Mouse (Mus musculus) E14TG2a.4 (cell line): ENCODE results near the gene Ccdc180.

Experiments
- H3K27me3 ChIP-seq: 2 replicates; pipeline ENCODE4 v1.6.1; 2014; ENCODE audit warnings: low read length, control low read depth; ENCODE audit not compliant: insufficient read depth
- H3K36me3 ChIP-seq: 2 replicates; pipeline ENCODE4 v1.6.1; 2014; ENCODE audit warnings: low read length, control low read depth; ENCODE audit not compliant: insufficient read depth
- H3K4me1 ChIP-seq: replicated peaks from 2 replicates; pipeline ENCODE4 v1.6.1; 2014; ENCODE audit warnings: low read depth, low read length, control low read depth
- H3K4me3 ChIP-seq: replicated peaks from 2 replicates; pipeline ENCODE4 v1.5.1; 2014; ENCODE audit warnings: mild to moderate bottlenecking, low read length
- H3K9me3 ChIP-seq: 2 replicates; pipeline ENCODE4 v1.6.1; 2014; ENCODE audit warnings: low read length, control low read depth
- CTCF ChIP-seq: conservative IDR thresholded peaks from 2 replicates; pipeline ENCODE4 v1.5.1; 2014; ENCODE audit warnings: low read length
- NANOG ChIP-seq: IDR thresholded peaks from 2 replicates; pipeline ENCODE4 v1.6.1; 2014; ENCODE audit warnings: borderline replicate concordance, low read length, mixed read lengths
- POU5F1 ChIP-seq: IDR thresholded peaks from 2 replicates; pipeline ENCODE4 v1.6.1; 2014; ENCODE audit warnings: low read length, borderline replicate concordance

Gene Ccdc180

DNA sequence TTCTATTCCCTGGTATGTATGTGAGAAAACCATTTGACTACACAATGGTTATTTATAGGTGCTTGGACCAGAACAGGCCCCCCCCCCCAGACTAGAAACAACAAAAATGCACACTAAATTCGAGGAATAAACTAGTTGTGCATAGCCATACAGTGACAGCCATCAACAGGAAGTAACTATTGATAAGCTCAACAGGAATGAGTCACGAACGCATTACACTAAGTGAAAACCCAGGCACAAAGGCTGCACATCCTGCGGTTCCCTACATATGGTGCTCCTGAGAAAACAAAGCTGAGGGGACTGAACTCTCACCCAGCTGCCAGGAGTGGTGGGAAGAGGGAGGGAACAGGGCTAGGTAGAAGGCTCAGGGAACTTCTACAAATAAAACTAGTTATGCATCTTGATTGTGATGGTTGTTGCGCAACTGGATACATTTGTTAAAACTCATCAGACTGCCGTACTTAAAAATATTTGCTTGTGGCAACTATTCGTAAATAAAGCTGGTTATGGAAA is 80.0 kb downstream of the Ccdc180 start:
- Histone ChIP-seq H3K9me3 (peaks cover 29% of the 10 kb centered on the region), H3K27me3 (peaks cover 47% of the 10 kb centered on the region), H3K4me3 (no peak overlapping the region), H3K4me1 (peaks cover 5% of the 10 kb centered on the region), H3K36me3 (no peaks in the 10 kb centered on the region)
- no peak for TF ChIP-seq CTCF
- no peak for TF ChIP-seq POU5F1
- no peak for TF ChIP-seq NANOG

DNA sequence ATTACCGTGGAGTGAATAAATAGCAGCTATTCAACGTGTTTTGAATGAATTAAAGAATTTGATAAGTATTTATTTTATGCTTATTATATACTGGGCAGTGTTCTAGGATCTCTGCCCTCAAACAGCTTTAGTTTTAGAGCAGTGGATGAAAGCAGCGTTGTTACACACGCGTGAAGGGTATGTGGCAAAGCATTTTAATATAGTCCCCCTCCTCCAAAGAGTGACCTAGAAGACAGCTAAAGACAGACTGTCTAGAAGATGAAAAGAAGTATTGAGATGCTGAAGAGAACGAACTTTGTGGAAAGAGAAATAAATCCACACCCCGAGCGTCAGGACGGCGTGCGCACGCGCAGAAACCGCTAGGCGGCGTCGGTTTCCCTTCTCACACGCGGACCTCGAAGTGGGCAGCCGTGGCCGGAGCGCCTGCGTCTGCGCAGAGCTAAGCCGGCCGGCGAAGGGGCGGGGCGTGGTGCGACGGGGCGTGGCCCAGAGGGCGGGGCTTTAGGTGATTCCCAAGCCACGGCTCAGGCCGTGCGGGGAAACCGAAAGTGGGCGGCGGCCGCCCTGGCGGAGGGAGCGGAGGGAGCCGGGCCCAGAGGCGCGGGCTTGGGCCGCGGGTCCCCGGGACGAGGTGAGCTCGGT is 81.8 kb downstream of the Ccdc180 start:
- no peak for TF ChIP-seq POU5F1
- TF ChIP-seq CTCF: peak; percentile 29
- peaks cover 21% of the 10 kb centered on the region for H3K9me3 ChIP-seq
- H3K27me3 ChIP-seq: peaks cover 57% of the 10 kb centered on the region
- H3K4me3 ChIP-seq: peak overlapping the region; percentile 84
- no peaks in the 10 kb centered on the region for H3K36me3 ChIP-seq
- peaks cover 5% of the 10 kb centered on the region for H3K4me1 ChIP-seq

DNA sequence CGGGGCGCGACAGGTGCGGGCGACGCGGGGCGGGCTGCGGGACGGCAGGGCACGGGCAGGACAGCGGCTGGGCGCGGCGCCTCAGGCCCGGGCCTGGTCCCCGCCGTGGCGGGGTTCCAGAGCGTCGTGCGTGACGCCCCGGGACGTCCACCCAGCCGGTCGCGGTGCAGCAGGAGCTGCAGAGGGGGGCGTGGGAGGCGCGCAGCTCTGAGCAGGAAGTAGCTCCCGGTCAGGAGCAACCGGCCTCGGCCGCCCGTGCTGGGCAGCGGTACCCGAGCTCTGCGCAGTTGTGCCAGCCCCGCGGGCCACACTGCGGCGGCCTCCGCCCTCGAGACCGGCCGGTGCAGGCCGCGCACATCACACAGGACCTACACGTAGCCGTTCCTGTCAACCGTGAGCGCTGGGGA is 82.3 kb downstream of the Ccdc180 start:
- Histone ChIP-seq H3K36me3 (no peaks in the 10 kb centered on the region), H3K4me1 (peaks cover 5% of the 10 kb centered on the region), H3K27me3 (peaks cover 57% of the 10 kb centered on the region), H3K9me3 (peaks cover 16% of the 10 kb centered on the region), H3K4me3 (peak overlapping the region; percentile 84)
- TF ChIP-seq NANOG: no peak
- no peak for TF ChIP-seq POU5F1

DNA sequence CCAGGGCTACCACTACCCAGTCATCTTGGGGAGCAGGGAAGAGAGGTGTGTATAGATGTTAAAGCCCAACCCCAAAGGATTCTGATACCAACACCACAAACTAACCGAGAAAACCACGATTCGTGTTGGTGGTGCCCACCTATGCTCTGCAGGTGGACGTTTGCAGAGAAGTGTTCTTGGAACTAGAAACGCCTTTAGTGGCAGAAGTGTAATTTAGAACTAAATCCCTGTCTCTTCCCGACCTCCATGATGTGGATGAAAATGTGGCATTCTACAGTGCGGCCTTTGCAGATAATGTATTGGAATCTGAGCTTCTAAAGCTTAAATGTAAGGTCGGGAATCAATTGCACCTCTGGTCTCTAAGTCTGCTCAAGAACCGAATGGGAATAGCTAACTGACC is 82.8 kb downstream of the Ccdc180 start:
- Histone ChIP-seq H3K9me3 (peaks cover 11% of the 10 kb centered on the region), H3K4me3 (peak overlapping the region; percentile 84), H3K36me3 (no peaks in the 10 kb centered on the region), H3K27me3 (peaks cover 57% of the 10 kb centered on the region), H3K4me1 (peaks cover 5% of the 10 kb centered on the region)
- TF ChIP-seq NANOG (no peak), POU5F1 (no peak), CTCF (no peak)

DNA sequence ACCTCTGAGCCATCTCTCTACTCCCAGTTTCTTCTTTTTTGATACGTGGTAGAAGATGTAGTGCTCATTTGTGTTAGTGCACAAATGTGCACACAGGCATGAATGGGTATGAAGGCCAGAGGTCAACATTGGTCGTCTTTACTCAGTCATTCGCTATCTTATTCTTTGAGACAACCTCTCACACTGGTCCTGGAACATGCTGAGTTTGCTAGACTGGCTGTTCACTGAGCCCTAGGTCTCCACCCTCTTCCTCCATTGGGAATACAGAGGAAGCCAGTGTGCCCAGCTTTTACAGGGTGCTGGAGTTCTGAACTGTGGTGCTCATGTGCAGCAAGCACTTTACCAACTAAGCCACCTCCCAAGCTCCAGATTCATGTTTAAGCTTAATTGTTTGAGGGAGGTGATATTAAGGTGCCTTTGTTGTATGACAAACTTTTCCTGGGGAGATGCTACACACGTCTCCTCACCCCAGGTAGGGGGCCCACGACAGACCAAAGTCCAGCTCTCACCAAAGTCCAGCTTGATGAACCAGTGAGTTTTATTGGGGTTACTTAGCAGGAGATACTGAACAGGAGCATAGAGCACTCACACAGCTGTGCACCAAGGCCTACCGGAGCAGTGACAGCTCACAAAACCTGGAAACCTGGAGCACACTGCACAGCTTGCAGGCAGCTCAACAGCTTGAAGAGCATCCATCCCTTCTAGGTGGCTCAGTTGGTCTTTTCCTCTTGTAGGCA is 87.0 kb downstream of the Ccdc180 start:
- Histone ChIP-seq H3K4me1 (peaks cover 5% of the 10 kb centered on the region), H3K36me3 (no peaks in the 10 kb centered on the region), H3K27me3 (peaks cover 46% of the 10 kb centered on the region), H3K9me3 (no peaks in the 10 kb centered on the region), H3K4me3 (no peak overlapping the region)
- TF ChIP-seq CTCF (no peak), NANOG (no peak), POU5F1 (no peak)

DNA sequence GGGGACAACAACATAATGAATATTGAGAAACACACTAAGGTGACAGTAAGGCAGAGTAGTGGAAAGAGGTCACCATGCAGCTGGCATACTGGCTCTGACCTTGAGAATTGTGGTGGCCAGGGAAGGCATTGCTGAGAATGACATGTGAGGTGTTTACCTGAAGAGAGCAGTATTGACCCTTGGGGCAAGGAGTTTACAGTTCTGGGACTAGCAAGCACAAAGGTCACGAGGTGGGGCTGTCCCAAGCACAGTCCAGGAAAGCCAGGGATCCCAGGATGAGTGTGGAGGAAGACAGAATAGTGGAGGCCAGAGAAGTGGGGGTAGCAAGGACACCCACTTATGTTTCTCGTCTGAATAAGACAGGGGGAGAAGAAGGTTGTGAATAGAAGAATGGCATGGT is 89.8 kb downstream of the Ccdc180 start:
- no peaks in the 10 kb centered on the region for H3K4me1 ChIP-seq
- H3K27me3 ChIP-seq: peaks cover 20% of the 10 kb centered on the region
- H3K4me3 ChIP-seq: no peak overlapping the region
- TF ChIP-seq POU5F1: no peak
- no peak for TF ChIP-seq CTCF
- TF ChIP-seq NANOG: no peak
- H3K9me3 ChIP-seq: no peaks in the 10 kb centered on the region
- H3K36me3 ChIP-seq: no peaks in the 10 kb centered on the region

DNA sequence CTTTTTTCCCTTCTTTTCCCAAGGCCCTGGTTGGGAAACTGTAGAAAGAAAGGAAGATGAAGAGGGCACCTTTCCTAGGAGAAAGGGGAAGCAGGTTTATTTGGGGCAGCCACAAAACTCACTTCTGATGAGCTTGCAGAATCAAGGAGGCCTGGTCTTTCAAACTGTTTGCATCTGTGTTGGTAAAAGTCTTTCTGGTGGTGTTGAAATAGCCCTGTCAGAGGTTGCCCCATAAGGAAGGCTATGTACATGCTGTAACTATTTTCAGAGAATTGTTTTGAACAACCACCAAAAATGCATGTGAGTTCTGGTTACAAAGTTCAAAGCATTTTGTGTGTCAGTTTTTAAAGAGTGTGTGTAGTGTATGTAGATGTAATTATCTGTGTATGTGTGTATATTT is 91.0 kb downstream of the Ccdc180 start:
- TF ChIP-seq CTCF: no peak
- TF ChIP-seq NANOG: no peak
- TF ChIP-seq POU5F1: no peak
- no peaks in the 10 kb centered on the region for H3K36me3 ChIP-seq
- peaks cover 12% of the 10 kb centered on the region for H3K27me3 ChIP-seq
- no peaks in the 10 kb centered on the region for H3K4me1 ChIP-seq
- H3K4me3 ChIP-seq: no peak overlapping the region
- no peaks in the 10 kb centered on the region for H3K9me3 ChIP-seq

DNA sequence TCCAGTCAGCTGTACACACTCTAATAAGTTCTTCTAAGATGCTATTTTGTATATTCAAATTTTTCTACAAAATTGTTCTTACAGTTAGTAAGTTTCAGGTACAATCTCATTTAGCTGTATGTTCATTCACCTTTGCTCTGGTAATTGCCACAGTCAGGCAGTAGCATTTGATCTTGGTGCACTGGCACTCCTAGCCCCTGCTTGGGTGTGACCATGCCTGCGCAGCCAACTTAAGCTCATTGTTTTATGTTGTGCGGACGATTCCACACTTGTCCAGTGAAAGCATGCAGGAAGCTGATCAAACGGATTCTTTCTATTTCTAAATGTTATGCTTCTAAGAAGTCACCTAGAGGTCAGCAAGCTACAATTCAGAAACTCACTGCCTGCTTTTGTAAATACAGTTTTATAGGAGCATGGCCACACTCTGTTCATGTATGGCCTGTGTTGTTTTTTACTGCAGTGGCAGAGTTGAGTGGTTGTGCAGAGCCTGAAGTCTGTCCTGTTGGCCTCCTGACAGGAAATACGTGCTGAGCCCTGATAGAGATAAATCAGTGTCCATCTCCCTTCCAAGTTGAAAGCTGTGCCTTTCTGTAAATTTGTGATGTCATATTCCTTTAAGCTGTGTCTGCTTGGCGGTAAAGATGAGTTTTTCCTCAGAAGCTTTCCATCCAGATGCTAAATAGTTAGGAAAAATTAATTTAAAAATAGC is 100.5 kb downstream of the Ccdc180 start:
- H3K4me3 ChIP-seq: no peak overlapping the region
- no peaks in the 10 kb centered on the region for H3K9me3 ChIP-seq
- H3K4me1 ChIP-seq: no peaks in the 10 kb centered on the region
- no peaks in the 10 kb centered on the region for H3K36me3 ChIP-seq
- no peak for TF ChIP-seq NANOG
- no peaks in the 10 kb centered on the region for H3K27me3 ChIP-seq

DNA sequence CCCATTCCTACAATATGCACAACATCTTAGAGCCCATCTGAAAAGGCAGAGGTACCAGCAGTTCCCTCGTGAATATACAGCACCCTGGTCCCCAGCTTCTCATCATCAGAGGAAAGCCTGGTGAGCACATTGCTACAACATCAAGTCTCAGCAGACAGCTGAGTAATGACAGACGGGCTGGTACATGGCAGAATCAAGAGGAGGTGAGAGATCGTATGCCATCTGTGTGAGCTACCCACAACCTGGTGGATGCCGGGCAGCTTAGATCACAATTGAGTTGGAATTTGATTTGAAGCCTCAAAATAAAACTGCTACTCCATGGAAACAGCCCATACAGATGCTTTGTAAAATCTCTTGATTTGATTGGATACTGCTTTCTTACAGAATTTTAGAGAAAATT is 108.4 kb downstream of the Ccdc180 start:
- no peak for TF ChIP-seq CTCF
- TF ChIP-seq POU5F1: no peak
- TF ChIP-seq NANOG: no peak
- Histone ChIP-seq H3K4me3 (no peak overlapping the region), H3K9me3 (no peaks in the 10 kb centered on the region), H3K4me1 (no peaks in the 10 kb centered on the region), H3K27me3 (no peaks in the 10 kb centered on the region), H3K36me3 (no peaks in the 10 kb centered on the region)
